Mouse (Mus musculus) midbrain, embryonic 11.5 days (tissue): ENCODE data around the gene U2af1. TPM values are rescaled to one million over a fixed set of nuclear protein-coding genes. Genes with fewer than 3 reads are reported as not detected.

Experiments
- ATAC-seq: fragments of 200-750 bp; cut with Nextera tagmentation; 2 replicates; pipeline ENCODE4 v1.8.0; 2017; ENCODE audit warnings: moderate TSS enrichment, moderate library complexity; ENCODE audit not compliant: low FRiP score
- DNase-seq: peaks from one replicate; pipeline ENCODE4 v3.0.0; 2015; ENCODE audit warnings: low spot score; ENCODE audit errors: missing footprints
- H3K27ac ChIP-seq: fragments of 300-500 bp; sonication (generic); 2 replicates; pipeline ENCODE4 v1.5.1; 2014; ENCODE audit warnings: low read depth, low read length
- H3K27me3 ChIP-seq: fragments of 300-500 bp; sonication (generic); 2 replicates; pipeline ENCODE4 v1.6.1; 2014; ENCODE audit warnings: mild to moderate bottlenecking, low read length, moderate library complexity, mixed read lengths; ENCODE audit not compliant: control insufficient read depth, insufficient read depth
- H3K36me3 ChIP-seq: fragments of 300-500 bp; sonication (generic); 2 replicates; pipeline ENCODE4 v1.6.1; 2014; ENCODE audit warnings: mild to moderate bottlenecking, low read length, moderate library complexity, mixed read lengths; ENCODE audit not compliant: control insufficient read depth, insufficient read depth
- H3K4me1 ChIP-seq: fragments of 300-500 bp; sonication (generic); 2 replicates; pipeline ENCODE4 v1.6.1; 2014; ENCODE audit warnings: low read length; ENCODE audit not compliant: control insufficient read depth, insufficient read depth
- H3K4me2 ChIP-seq: fragments of 300-500 bp; sonication (generic); 2 replicates; pipeline ENCODE4 v1.6.1; 2014; ENCODE audit warnings: mild to moderate bottlenecking, moderate library complexity
- H3K4me3 ChIP-seq: fragments of 300-500 bp; sonication (generic); 2 replicates; pipeline ENCODE4 v1.5.1; 2014; ENCODE audit warnings: low read depth, low read length
- H3K9ac ChIP-seq: fragments of 300-500 bp; sonication (generic); 2 replicates; pipeline ENCODE4 v1.6.1; 2014; ENCODE audit warnings: low read length
- H3K9me3 ChIP-seq: fragments of 300-500 bp; sonication (generic); 2 replicates; pipeline ENCODE4 v1.6.1; 2016; ENCODE audit warnings: low read length; ENCODE audit not compliant: control insufficient read depth
- WGBS: fragments of 180-500 bp; shearing (Covaris S2); extraction: QIAGEN DNeasy Blood & Tissue Kit; methylation state at CpG from one replicate; pipeline ENCODE4 v1.1.7; 2014; 5-methylcytosine and 5-hydroxymethylcytosine counted together
- polyA plus RNA-seq: library from polyadenylated mRNA; unstranded; fragments of >200 nt; fragmentation: Nextera tagmentation; extraction: Ambion mirVana; gene quantifications from 2 replicates; pipeline ENCODE4 v1.2.1, GENCODE M21; 2014

U2af1 gene
- polyA plus RNA-seq, 1 experiment from 2014 or later: 201 TPM

DNA sequence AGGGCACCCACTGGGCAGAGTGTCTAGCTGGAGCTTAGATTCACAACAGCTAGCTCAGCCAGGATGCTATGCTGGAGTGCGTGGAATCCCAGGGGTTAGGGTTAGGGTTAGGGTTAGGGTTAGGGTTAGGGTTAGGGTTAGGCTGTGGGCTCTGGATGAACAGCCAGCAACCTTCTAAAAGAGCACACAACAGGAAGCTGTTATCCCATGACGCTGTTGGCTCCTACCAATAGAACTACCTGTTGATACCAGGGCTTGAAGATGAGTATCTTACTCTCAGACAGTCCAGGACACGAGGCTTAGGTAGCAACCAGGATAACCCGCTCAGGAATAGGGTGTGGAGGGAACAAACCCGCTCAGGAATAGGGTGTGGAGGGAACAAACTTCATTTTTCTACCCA lies 34.2 kb upstream of the U2af1 start:
- WGBS: 44% methylated on average over 5 of the region's 5 CpGs
- Histone ChIP-seq H3K27ac (no peak overlapping the region), H3K36me3 (no peaks in the 10 kb centered on the region), H3K4me2 (no peak overlapping the region), H3K27me3 (no peaks in the 10 kb centered on the region), H3K4me3 (no peak overlapping the region), H3K4me1 (peaks cover 3% of the 10 kb centered on the region), H3K9ac (no peak overlapping the region), H3K9me3 (no peaks in the 10 kb centered on the region)
- no peak for ATAC-seq
- peak; percentile 88 for DNase-seq

- Histone ChIP-seq H3K4me3 (no peak overlapping the region), H3K4me1 (peaks cover 7% of the 10 kb centered on the region), H3K27me3 (no peaks in the 10 kb centered on the region), H3K36me3 (no peaks in the 10 kb centered on the region), H3K9ac (no peak overlapping the region), H3K9me3 (no peaks in the 10 kb centered on the region), H3K4me2 (no peak overlapping the region), H3K27ac (no peak overlapping the region)
- no peak for ATAC-seq
- 71% methylated on average over 1 of the region's 1 CpGs for WGBS
- DNase-seq: no peak
Measured at GRCm38 (mm10) chr17:31689606-31690005, 30.9 kb upstream of the U2af1 start.

DNA sequence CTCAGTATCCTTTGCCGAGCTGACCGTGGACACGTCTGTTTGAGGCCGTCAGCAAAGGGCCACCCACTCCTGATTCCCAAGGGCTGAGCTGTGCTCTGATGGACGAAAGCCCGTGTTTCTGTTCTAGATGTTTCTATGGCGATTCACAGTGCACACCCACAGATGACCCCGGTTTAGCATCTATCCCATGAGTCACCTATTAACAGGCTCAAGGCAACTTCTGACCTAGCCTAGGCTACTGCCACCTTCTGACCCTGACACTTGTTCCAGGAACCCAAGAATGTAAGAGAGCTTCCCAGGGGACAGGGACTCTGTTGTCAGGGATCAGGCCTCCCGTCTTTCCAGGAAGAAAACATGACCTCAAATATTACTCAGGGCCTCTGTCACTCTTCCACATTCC lies 29.4 kb upstream of the U2af1 start:
- DNase-seq: no peak
- H3K9ac ChIP-seq: no peak overlapping the region
- no peaks in the 10 kb centered on the region for H3K27me3 ChIP-seq
- WGBS: 86% methylated on average over 9 of the region's 9 CpGs
- ATAC-seq: no peak
- no peak overlapping the region for H3K27ac ChIP-seq
- H3K4me2 ChIP-seq: no peak overlapping the region
- H3K36me3 ChIP-seq: no peaks in the 10 kb centered on the region
- no peak overlapping the region for H3K4me3 ChIP-seq
- H3K4me1 ChIP-seq: peaks cover 4% of the 10 kb centered on the region; the same call in 1 of the 2 replicates
- H3K9me3 ChIP-seq: no peaks in the 10 kb centered on the region

DNA sequence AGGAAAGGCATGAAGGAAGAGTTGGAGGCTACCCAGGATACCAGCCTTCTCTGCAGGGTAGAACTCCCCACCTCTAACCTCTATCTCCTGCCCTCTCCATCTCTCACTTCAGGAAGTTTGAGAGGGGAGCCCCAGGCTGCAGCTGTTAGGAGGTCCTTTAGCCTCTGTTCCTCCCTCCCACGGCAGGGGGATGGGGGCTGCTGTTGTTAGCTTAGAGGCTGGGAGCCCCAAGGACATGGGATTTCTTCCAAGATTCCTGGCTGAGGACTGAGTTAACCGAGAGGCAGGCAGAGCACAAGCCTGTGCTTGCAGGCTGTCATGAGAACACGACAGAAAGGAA lies 27.5 kb upstream of the U2af1 start:
- no peak overlapping the region for H3K27ac ChIP-seq

GRCm38 (mm10) chr17:31685514-31686224 lies 27.0 kb upstream of the U2af1 start:
- Histone ChIP-seq H3K36me3 (no peaks in the 10 kb centered on the region), H3K27me3 (no peaks in the 10 kb centered on the region), H3K4me3 (no peak overlapping the region), H3K4me2 (no peak overlapping the region), H3K9ac (peak overlapping the region; percentile 30; the same call in 1 of the 2 replicates), H3K4me1 (peaks cover 4% of the 10 kb centered on the region; the same call in 1 of the 2 replicates), H3K9me3 (no peaks in the 10 kb centered on the region), H3K27ac (no peak overlapping the region)
- peak; percentile 96 for DNase-seq
- peak; percentile 69 for ATAC-seq
- WGBS: 21% methylated on average over 17 of the region's 17 CpGs

More for the DNA sequence above, 27.5 kb upstream of the U2af1 start:
- Histone ChIP-seq H3K36me3 (no peaks in the 10 kb centered on the region), H3K4me3 (no peak overlapping the region), H3K27me3 (no peaks in the 10 kb centered on the region), H3K9me3 (no peaks in the 10 kb centered on the region), H3K9ac (peak overlapping the region; percentile 30), H3K4me1 (peaks cover 4% of the 10 kb centered on the region; the same call in 1 of the 2 replicates), H3K4me2 (no peak overlapping the region)
- no peak for ATAC-seq
- DNase-seq: no peak
- WGBS: 47% methylated on average over 3 of the region's 3 CpGs

DNA sequence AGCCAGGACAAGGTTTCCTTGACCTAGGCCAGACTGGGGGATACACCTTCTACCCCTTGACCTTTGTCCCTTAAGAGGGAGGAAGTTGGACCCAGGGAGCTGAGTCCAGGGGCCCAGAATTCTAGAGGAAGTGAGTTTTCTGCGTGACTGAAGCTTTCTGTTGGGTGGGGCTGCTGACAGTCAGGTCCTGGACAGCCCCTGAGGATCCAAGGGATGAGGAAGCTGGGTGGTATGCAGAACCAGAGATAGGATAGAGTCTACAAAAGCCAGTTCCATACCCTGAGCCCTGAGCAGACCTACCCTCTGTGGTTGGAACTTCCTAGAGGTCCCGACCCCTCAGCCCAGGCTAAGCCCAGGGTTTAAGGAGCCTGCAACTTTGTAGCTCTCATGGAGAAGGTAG lies 21.8 kb upstream of the U2af1 start:
- no peaks in the 10 kb centered on the region for H3K9me3 ChIP-seq
- 69% methylated on average over 2 of the region's 2 CpGs for WGBS
- H3K4me3 ChIP-seq: no peak overlapping the region
- no peaks in the 10 kb centered on the region for H3K27me3 ChIP-seq
- no peak overlapping the region for H3K27ac ChIP-seq
- no peak for DNase-seq
- no peak for ATAC-seq
- H3K36me3 ChIP-seq: no peaks in the 10 kb centered on the region
- H3K9ac ChIP-seq: no peak overlapping the region
- H3K4me1 ChIP-seq: no peaks in the 10 kb centered on the region
- no peak overlapping the region for H3K4me2 ChIP-seq

- Histone ChIP-seq H3K9ac (no peak within 1 kb of the TSS), H3K36me3 (no peaks in the 10 kb centered on the region), H3K4me1 (no peaks in the 10 kb centered on the region), H3K27me3 (no peaks in the 10 kb centered on the region), H3K4me2 (no peak within 1 kb of the TSS), H3K9me3 (no peaks in the 10 kb centered on the region), H3K4me3 (no peak within 1 kb of the TSS), H3K27ac (no peak within 1 kb of the TSS)
- DNase-seq: no peak
- WGBS: 83% methylated on average over 8 of the region's 8 CpGs
- no peak for ATAC-seq
Measured at GRCm38 (mm10) chr17:31677507-31677906, 18.8 kb upstream of the U2af1 start, which contains the start of gene Cryaa. Gene Cryaa (plus strand): TSS chr17:31677807.

- 89% methylated on average over 1 of the region's 1 CpGs for WGBS
- DNase-seq (no peak), ATAC-seq (no peak)
- Histone ChIP-seq H3K27ac (no peak overlapping the region), H3K4me3 (no peak overlapping the region), H3K4me1 (peaks cover 4% of the 10 kb centered on the region; the same call in 1 of the 2 replicates), H3K9me3 (no peaks in the 10 kb centered on the region), H3K9ac (no peak overlapping the region), H3K36me3 (no peaks in the 10 kb centered on the region), H3K4me2 (no peak overlapping the region), H3K27me3 (no peaks in the 10 kb centered on the region)
Measured at GRCm38 (mm10) chr17:31674426-31674825, 15.7 kb upstream of the U2af1 start.

- ATAC-seq: no peak
- H3K36me3 ChIP-seq: no peaks in the 10 kb centered on the region
- H3K4me1 ChIP-seq: peaks cover 4% of the 10 kb centered on the region; the same call in 1 of the 2 replicates
- H3K4me2 ChIP-seq: no peak overlapping the region
- no peaks in the 10 kb centered on the region for H3K9me3 ChIP-seq
- no peak overlapping the region for H3K9ac ChIP-seq
- 89% methylated on average over 12 of the region's 12 CpGs for WGBS
- DNase-seq: no peak
- no peaks in the 10 kb centered on the region for H3K27me3 ChIP-seq
- no peak overlapping the region for H3K4me3 ChIP-seq
- H3K27ac ChIP-seq: no peak overlapping the region
Measured at GRCm38 (mm10) chr17:31672279-31672678, 13.6 kb upstream of the U2af1 start.
